Comparison of ENCODE assay signal across 21 mouse cellular contexts in genomic region chr3:81995371-81995770, GRCm38 (mm10). TPM values are rescaled to one million over a fixed set of nuclear protein-coding genes. Genes with fewer than 3 reads are reported as not detected.
"Had no signal": no experiment of that assay in that cellular context is flagged by ENCODE, and none has a peak within 500 bp of the region (broad histone marks: within the 10 kb centered on the region; RNA-seq: fewer than 3 reads in every experiment).

No protein-coding gene starts in this region.

- H3K9ac ChIP-seq: liver, embryonic 15.5 days; lung, embryonic 15.5 days; midbrain, embryonic 13.5 days; neural tube, embryonic 13.5 days; neural tube, embryonic 15.5 days; stomach, embryonic 15.5 days had no signal

- DNase-seq: lung, adult 2 months; right cerebral cortex, postnatal 25 days; right cerebral cortex, postnatal 4 days; thymus, postnatal 4 days had no signal

- H3K27ac ChIP-seq: liver, embryonic 15.5 days; lung, embryonic 15.5 days; macrophage; midbrain, embryonic 13.5 days; neural tube, embryonic 13.5 days; neural tube, embryonic 15.5 days; stomach, embryonic 15.5 days; stomach, postnatal 0 days had no signal

- H3K27me3 ChIP-seq: liver, embryonic 15.5 days; lung, embryonic 15.5 days; megakaryocyte, embryonic 14.5 days; midbrain, embryonic 13.5 days; neural tube, embryonic 13.5 days; neural tube, embryonic 15.5 days; stomach, embryonic 15.5 days had no signal

- H3K4me1 ChIP-seq: liver, embryonic 15.5 days; lung, embryonic 15.5 days; midbrain, embryonic 13.5 days; neural tube, embryonic 13.5 days; neural tube, embryonic 15.5 days; stomach, embryonic 15.5 days had no signal

- H3K36me3 ChIP-seq: liver, embryonic 15.5 days; lung, embryonic 15.5 days; midbrain, embryonic 13.5 days; neural tube, embryonic 13.5 days; neural tube, embryonic 15.5 days; stomach, embryonic 15.5 days had no signal

- ATAC-seq: midbrain, embryonic 13.5 days had no signal

- H3K4me2 ChIP-seq: liver, embryonic 15.5 days; lung, embryonic 15.5 days; midbrain, embryonic 11.5 days; midbrain, embryonic 13.5 days; neural tube, embryonic 13.5 days; neural tube, embryonic 15.5 days; stomach, embryonic 15.5 days had no signal

- H3K9me3 ChIP-seq: liver, embryonic 15.5 days; lung, embryonic 15.5 days; megakaryocyte, embryonic 14.5 days; midbrain, embryonic 13.5 days; neural tube, embryonic 13.5 days; neural tube, embryonic 15.5 days; stomach, embryonic 15.5 days had no signal

- H3K4me3 ChIP-seq: liver, embryonic 15.5 days; lung, embryonic 15.5 days; megakaryocyte, embryonic 14.5 days; midbrain, embryonic 13.5 days; myocyte; neural tube, embryonic 13.5 days; neural tube, embryonic 15.5 days; stomach, embryonic 15.5 days had no signal

RNA-seq across cellular contexts. Expression of gene Asic5, which starts 13.3 kb away (rescaled TPM):
- total RNA-seq: megakaryocyte progenitor cell, adult 5-6 weeks had no signal
- polyA plus RNA-seq: liver, embryonic 15.5 days; lung, adult 2 months; lung, embryonic 15.5 days; macrophage; midbrain, embryonic 11.5 days; midbrain, embryonic 16.5 days; myocyte; neural tube, embryonic 11.5 days; neural tube, embryonic 13.5 days; neural tube, embryonic 15.5 days; stomach, embryonic 15.5 days; testis, adult 2 months; urinary bladder, adult 2 months had no signal

RNA-seq across cellular contexts. Expression of gene Tdo2, which starts 19.4 kb away (rescaled TPM):
- total RNA-seq: megakaryocyte progenitor cell, adult 5-6 weeks had no signal
- polyA plus RNA-seq: liver, embryonic 15.5 days; macrophage; midbrain, embryonic 11.5 days; midbrain, embryonic 13.5 days; midbrain, embryonic 16.5 days; myocyte; neural tube, embryonic 11.5 days; small intestine, adult 2 months had no signal
